Mouse (Mus musculus) CH12.LX (cell line): ENCODE data around the gene Mdga1. TPM values are rescaled to one million over a fixed set of nuclear protein-coding genes. Genes with fewer than 3 reads are reported as not detected.

Experiments
- DNase-seq: peaks from one replicate; pipeline ENCODE4 v3.0.0-alpha.2; 2013; ENCODE audit errors: extremely low read depth
- H3K27ac ChIP-seq: 2 replicates; pipeline ENCODE4 v1.5.1; 2012; ENCODE audit warnings: low read depth, mild to moderate bottlenecking, control low read depth, moderate library complexity; ENCODE audit not compliant: insufficient read depth
- H3K27me3 ChIP-seq: replicated peaks from 2 replicates; pipeline ENCODE3; 2012; ENCODE audit warnings: inconsistent platforms
- H3K36me3 ChIP-seq, 2 experiments: replicated peaks in 1 of 2; 2 replicates each; pipeline versions ENCODE3 to v1.6.1; 2012; ENCODE audit warnings: inconsistent platforms in 1 of 2, low read length in 1 of 2, mild to moderate bottlenecking in 1 of 2, mixed read lengths in 1 of 2, moderate library complexity in 1 of 2; ENCODE audit not compliant: control insufficient read depth in 1 of 2, insufficient read depth in 1 of 2
- H3K4me1 ChIP-seq, 2 experiments: 2 replicates each; pipeline ENCODE4 v1.6.1; 2012; ENCODE audit warnings: inconsistent platforms in 1 of 2, moderate library complexity in 1 of 2; ENCODE audit not compliant: insufficient read depth in 2 of 2, control insufficient read depth in 1 of 2
- H3K4me2 ChIP-seq: 2 replicates; pipeline ENCODE4 v1.6.1; 2012; ENCODE audit warnings: low read depth, mild to moderate bottlenecking, control low read depth; ENCODE audit not compliant: poor library complexity, insufficient read depth, severe bottlenecking
- H3K4me3 ChIP-seq, 3 experiments: fragments of 150-350 bp in 1 of 3; sonication (generic) in 1 of 3; replicated peaks in 1 of 3; 2 replicates each; pipeline versions ENCODE3 to v1.5.1; 2011 to 2012; ENCODE audit warnings: low read depth in 2 of 3, low read length in 2 of 3, mild to moderate bottlenecking in 2 of 3, moderate library complexity in 2 of 3, control low read depth in 1 of 3, improper control_type of control experiment in 1 of 3, inconsistent platforms in 1 of 3, mixed read lengths in 1 of 3; ENCODE audit not compliant: poor library complexity in 1 of 3
- H3K79me2 ChIP-seq: replicated peaks from 2 replicates; pipeline ENCODE4 v1.6.1; 2012; ENCODE audit warnings: mild to moderate bottlenecking, moderate library complexity; ENCODE audit not compliant: control insufficient read depth, poor library complexity, insufficient read depth, severe bottlenecking; ENCODE audit errors: extremely low read depth
- H3K9ac ChIP-seq: 2 replicates; pipeline ENCODE4 v1.6.1; 2012; ENCODE audit warnings: low read depth, mild to moderate bottlenecking, control low read depth, moderate library complexity; ENCODE audit not compliant: insufficient read depth
- H3K9me3 ChIP-seq: replicated peaks from 2 replicates; pipeline ENCODE3; 2012; ENCODE audit warnings: low read length, inconsistent platforms, mixed read lengths
- CHD2 ChIP-seq: IDR thresholded peaks from 2 replicates; pipeline ENCODE4 v1.6.1; 2011; ENCODE audit warnings: low read length, improper control_type of control experiment
- E2F4 ChIP-seq: IDR thresholded peaks from 2 replicates; pipeline ENCODE4 v1.6.1; 2011; ENCODE audit warnings: low read depth, low read length, improper control_type of control experiment; ENCODE audit not compliant: insufficient replicate concordance
- ELF1 ChIP-seq: IDR thresholded peaks from 2 replicates; pipeline ENCODE4 v1.6.1; 2014; ENCODE audit warnings: low read depth, mild to moderate bottlenecking, inconsistent platforms, low read length, improper control_type of control experiment
- HCFC1 ChIP-seq: IDR thresholded peaks from 2 replicates; pipeline ENCODE4 v1.6.1; 2012; ENCODE audit warnings: low read depth, mild to moderate bottlenecking, inconsistent platforms, low read length, improper control_type of control experiment
- JUN ChIP-seq: IDR thresholded peaks from 2 replicates; pipeline ENCODE4 v1.6.1; 2011; ENCODE audit warnings: low read depth, mild to moderate bottlenecking, low read length, improper control_type of control experiment, moderate library complexity; ENCODE audit not compliant: insufficient read depth
- MAX ChIP-seq: IDR thresholded peaks from 2 replicates; pipeline ENCODE4 v1.6.1; 2011; ENCODE audit warnings: low read length, improper control_type of control experiment
- MAZ ChIP-seq: IDR thresholded peaks from 2 replicates; pipeline ENCODE4 v1.6.1; 2012; ENCODE audit warnings: low read depth, mild to moderate bottlenecking, inconsistent platforms, low read length, improper control_type of control experiment, moderate library complexity
- MXI1 ChIP-seq: IDR thresholded peaks from 2 replicates; pipeline ENCODE4 v1.6.1; 2011; ENCODE audit warnings: mild to moderate bottlenecking, low read depth, low read length, improper control_type of control experiment
- MYC ChIP-seq: IDR thresholded peaks from 2 replicates; pipeline ENCODE4 v1.6.1; 2011; ENCODE audit warnings: low read depth, mild to moderate bottlenecking, improper control_type of control experiment, low read length
- POLR2A ChIP-seq: IDR thresholded peaks from 2 replicates; pipeline ENCODE4 v1.6.1; 2011; ENCODE audit warnings: low read depth, mild to moderate bottlenecking, improper control_type of control experiment, low read length
- RAD21 ChIP-seq: IDR thresholded peaks from 2 replicates; pipeline ENCODE4 v1.6.1; 2011; ENCODE audit warnings: low read depth, mild to moderate bottlenecking, low read length, improper control_type of control experiment, moderate library complexity
- SIN3A ChIP-seq: IDR thresholded peaks from 2 replicates; pipeline ENCODE4 v1.6.1; 2012; ENCODE audit warnings: low read length, improper control_type of control experiment, inconsistent platforms
- TCF12 ChIP-seq: IDR thresholded peaks from 2 replicates; pipeline ENCODE4 v1.6.1; 2014; ENCODE audit warnings: low read depth, mild to moderate bottlenecking, inconsistent platforms, low read length, improper control_type of control experiment
- UBTF ChIP-seq: IDR thresholded peaks from 2 replicates; pipeline ENCODE4 v1.6.1; 2012; ENCODE audit warnings: low read depth, mild to moderate bottlenecking, inconsistent platforms, low read length, improper control_type of control experiment, moderate library complexity
- USF1 ChIP-seq: IDR thresholded peaks from 2 replicates; pipeline ENCODE4 v1.6.1; 2014; ENCODE audit warnings: low read depth, mild to moderate bottlenecking, inconsistent platforms, low read length, improper control_type of control experiment
- USF2 ChIP-seq: conservative IDR thresholded peaks from 2 replicates; pipeline ENCODE4 v1.6.1; 2011; ENCODE audit warnings: low read depth, low read length, improper control_type of control experiment
- ZKSCAN1 ChIP-seq: IDR thresholded peaks from 2 replicates; pipeline ENCODE4 v1.6.1; 2012; ENCODE audit warnings: low read depth, inconsistent platforms, low read length, improper control_type of control experiment, borderline replicate concordance
- ZMIZ1 ChIP-seq: IDR thresholded peaks from 2 replicates; pipeline ENCODE4 v1.6.1; 2012; ENCODE audit warnings: low read depth, mild to moderate bottlenecking, inconsistent platforms, low read length, improper control_type of control experiment
- dilution Hi-C: fragments of 300-500 bp; cut with MboI; formaldehyde crosslinking; loops from 2 replicates; pipeline ENCODE4 v1.14.3; 2020; ENCODE audit warnings: low sequenced_read_pairs; ENCODE audit not compliant: extremely low pct_unique_long_range_greater_than_20kb, extremely low pct_ligation_motif_present
- in situ Hi-C: fragments of 300-500 bp; cut with MboI; formaldehyde crosslinking; loops from 3 replicates; pipeline ENCODE4 v1.14.3; 2019; ENCODE audit warnings: low sequenced_read_pairs, low pct_ligation_motif_present, low pct_unique_long_range_greater_than_20kb, mixed read lengths
- polyA plus RNA-seq: library from polyadenylated mRNA; unstranded; fragments of >175 nt; gene quantifications from 2 replicates; pipeline ENCODE4 v1.2.1, GENCODE M21; 2012; ENCODE audit warnings: low read depth; ENCODE audit not compliant: insufficient read length
- total RNA-seq, 2 experiments: library from RNA; depleted of rRNA; stranded (reverse); fragments of 300-350 nt in 1 of 2; fragments of >200 nt in 1 of 2; gene quantifications; 2 replicates each; pipeline ENCODE4 v1.2.3; 2012 to 2014

Gene Mdga1
- total and polyA plus RNA-seq, 3 experiments = 0.29 to 0.39 (median 0.38) TPM

GRCm38 (mm10) chr17:29951100-29951499, 18.8 kb downstream of the Mdga1 start:
- no peak overlapping the region for H3K4me3 ChIP-seq
- H3K9ac ChIP-seq = no peak overlapping the region
- no peaks in the 10 kb centered on the region for H3K36me3 ChIP-seq
- in situ Hi-C loops (no loop called here), dilution Hi-C loops (no loop called here)
- no peak overlapping the region for H3K4me2 ChIP-seq
- no peaks in the 10 kb centered on the region for H3K79me2 ChIP-seq
- no peaks in the 10 kb centered on the region for H3K27me3 ChIP-seq
- TF ChIP-seq MXI1 (no peak), SIN3A (no peak), USF1 (no peak), MAX (no peak), MYC (no peak), POLR2A (no peak), ZKSCAN1 (no peak), CHD2 (no peak), USF2 (no peak)
- no peak overlapping the region for H3K27ac ChIP-seq
- peaks cover 3 to 5% of the 10 kb centered on the region in 2 experiments; a peak in 3 of 4 replicates for H3K4me1 ChIP-seq
- no peaks in the 10 kb centered on the region for H3K9me3 ChIP-seq
- no peak for DNase-seq

- Histone ChIP-seq H3K27ac (no peak overlapping the region), H3K9ac (no peak overlapping the region), H3K36me3 (no peaks in the 10 kb centered on the region), H3K9me3 (no peaks in the 10 kb centered on the region), H3K79me2 (no peaks in the 10 kb centered on the region), H3K4me2 (no peak overlapping the region), H3K4me3 (no peak overlapping the region), H3K4me1 (peaks cover 0 to 3% of the 10 kb centered on the region in 2 experiments; a peak in 2 of 4 replicates), H3K27me3 (no peaks in the 10 kb centered on the region)
- dilution Hi-C loops (no loop called here), in situ Hi-C loops (no loop called here)
- no peak for TF ChIP-seq MXI1
- TF ChIP-seq JUN = no peak
- TF ChIP-seq ZMIZ1 = no peak
- no peak for TF ChIP-seq ELF1
- no peak for TF ChIP-seq TCF12
- no peak for TF ChIP-seq UBTF
- no peak for TF ChIP-seq SIN3A
- TF ChIP-seq RAD21 = no peak
- no peak for TF ChIP-seq E2F4
- no peak for TF ChIP-seq MAZ
- TF ChIP-seq MYC = no peak
- no peak for TF ChIP-seq HCFC1
- DNase-seq = no peak
Observed at GRCm38 (mm10) chr17:29950574-29950973, 19.3 kb downstream of the Mdga1 start.
